Mouse (Mus musculus) MEL (cell line): ENCODE results near the gene Stat5a. TPM values are rescaled to one million over a fixed set of nuclear protein-coding genes. Genes with fewer than 3 reads are reported as not detected.

ENCODE experiments used
- DNase-seq: peaks from one replicate; pipeline ENCODE4 v3.0.0; 2011; ENCODE audit warnings: low read depth, low spot score
- H3K27ac ChIP-seq: 2 replicates; pipeline ENCODE4 v1.5.1; 2012; ENCODE audit warnings: low read depth, mild to moderate bottlenecking, control low read depth, low read length, moderate library complexity; ENCODE audit not compliant: control insufficient read depth
- H3K27me3 ChIP-seq, 2 experiments: fragments of 150-350 bp in 1 of 2; sonication (generic) in 1 of 2; 2 replicates each; pipeline ENCODE4 v1.6.1; 2012; ENCODE audit warnings: low read length in 2 of 2, mild to moderate bottlenecking in 2 of 2, improper control_type of control experiment in 1 of 2, moderate library complexity in 1 of 2; ENCODE audit not compliant: insufficient read depth in 2 of 2, control insufficient read depth in 1 of 2
- H3K36me3 ChIP-seq, 2 experiments: 2 replicates each; pipeline ENCODE4 v1.6.1; 2012 to 2014; ENCODE audit warnings: low read length in 2 of 2, improper control_type of control experiment in 1 of 2, inconsistent platforms in 1 of 2, mild to moderate bottlenecking in 1 of 2; ENCODE audit not compliant: insufficient read depth in 2 of 2, control insufficient read depth in 1 of 2
- H3K4me1 ChIP-seq, 2 experiments: fragments of 150-350 bp in 1 of 2; sonication (generic) in 1 of 2; 2 replicates each; pipeline ENCODE4 v1.6.1; 2012; ENCODE audit warnings: low read length in 2 of 2, improper control_type of control experiment in 1 of 2, mild to moderate bottlenecking in 1 of 2; ENCODE audit not compliant: insufficient read depth in 2 of 2, control insufficient read depth in 1 of 2
- H3K4me3 ChIP-seq, 2 experiments: fragments of 150-350 bp in 1 of 2; sonication (generic) in 1 of 2; 2 replicates each; pipeline ENCODE4 v1.5.1; 2012; ENCODE audit warnings: low read depth in 2 of 2, low read length in 2 of 2, mild to moderate bottlenecking in 2 of 2, moderate library complexity in 2 of 2, control low read depth in 1 of 2, improper control_type of control experiment in 1 of 2; ENCODE audit not compliant: control insufficient read depth in 1 of 2, insufficient read depth in 1 of 2
- H3K79me2 ChIP-seq: 2 replicates; pipeline ENCODE4 v1.6.1; 2012; ENCODE audit warnings: mild to moderate bottlenecking, low read length, moderate library complexity; ENCODE audit not compliant: control insufficient read depth, poor library complexity, insufficient read depth
- H3K9ac ChIP-seq: 2 replicates; pipeline ENCODE4 v1.6.1; 2012; ENCODE audit warnings: low read depth, mild to moderate bottlenecking, control low read depth, low read length, moderate library complexity; ENCODE audit not compliant: control insufficient read depth, poor library complexity, severe bottlenecking
- H3K9me3 ChIP-seq: fragments of 150-350 bp; sonication (generic); replicated peaks from 2 replicates; pipeline ENCODE4 v1.6.1; 2012; ENCODE audit warnings: mild to moderate bottlenecking, low read length, improper control_type of control experiment, moderate library complexity; ENCODE audit not compliant: insufficient read depth
- BHLHE40 ChIP-seq: IDR thresholded peaks from 2 replicates; pipeline ENCODE4 v1.6.1; 2012; ENCODE audit warnings: low read depth, mild to moderate bottlenecking, inconsistent platforms, low read length, improper control_type of control experiment, borderline replicate concordance
- E2F4 ChIP-seq: IDR thresholded peaks from 2 replicates; pipeline ENCODE4 v1.6.1; 2011; ENCODE audit warnings: low read depth, low read length, improper control_type of control experiment, borderline replicate concordance
- EP300 ChIP-seq, 2 experiments: IDR thresholded peaks; 2 replicates each; pipeline ENCODE4 v1.6.1; 2011; ENCODE audit warnings: improper control_type of control experiment in 2 of 2, low read length in 2 of 2, low read depth in 1 of 2, mild to moderate bottlenecking in 1 of 2
- GABPA ChIP-seq: IDR thresholded peaks from 2 replicates; pipeline ENCODE4 v1.6.1; 2012; ENCODE audit warnings: low read depth, mild to moderate bottlenecking, inconsistent platforms, low read length, improper control_type of control experiment, moderate library complexity
- HCFC1 ChIP-seq: IDR thresholded peaks from 2 replicates; pipeline ENCODE4 v1.6.1; 2012; ENCODE audit warnings: low read depth, mild to moderate bottlenecking, inconsistent platforms, low read length, improper control_type of control experiment, moderate library complexity
- JUND ChIP-seq: IDR thresholded peaks from 2 replicates; pipeline ENCODE4 v1.6.1; 2011; ENCODE audit warnings: low read depth, mild to moderate bottlenecking, improper control_type of control experiment, low read length
- KAT2A ChIP-seq: conservative IDR thresholded peaks from 2 replicates; pipeline ENCODE4 v1.6.1; 2012; ENCODE audit warnings: low read depth, low read length, improper control_type of control experiment, inconsistent platforms
- MAZ ChIP-seq: IDR thresholded peaks from 2 replicates; pipeline ENCODE4 v1.6.1; 2012; ENCODE audit warnings: low read depth, mild to moderate bottlenecking, inconsistent platforms, low read length, improper control_type of control experiment
- MEF2A ChIP-seq: IDR thresholded peaks from 2 replicates; pipeline ENCODE4 v1.6.1; 2014; ENCODE audit warnings: low read depth, mild to moderate bottlenecking, inconsistent platforms, low read length, improper control_type of control experiment; ENCODE audit not compliant: poor library complexity, insufficient replicate concordance, severe bottlenecking; ENCODE audit errors: extremely low read depth
- MXI1 ChIP-seq: IDR thresholded peaks from 2 replicates; pipeline ENCODE4 v1.6.1; 2011; ENCODE audit warnings: mild to moderate bottlenecking, low read depth, low read length, improper control_type of control experiment
- POLR2AphosphoS2 ChIP-seq: IDR thresholded peaks from 2 replicates; pipeline ENCODE4 v1.6.1; 2011; ENCODE audit warnings: low read length, improper control_type of control experiment
- POLR2AphosphoS5 ChIP-seq: IDR thresholded peaks from 2 replicates; pipeline ENCODE4 v1.6.1; 2012; ENCODE audit warnings: low read depth, borderline replicate concordance, mild to moderate bottlenecking, inconsistent platforms, low read length, moderate library complexity, mixed read lengths
- SMC3 ChIP-seq: IDR thresholded peaks from 2 replicates; pipeline ENCODE4 v1.6.1; 2011; ENCODE audit warnings: low read depth, low read length, improper control_type of control experiment
- TAL1 ChIP-seq: IDR thresholded peaks from 2 replicates; pipeline ENCODE4 v1.6.1; 2012; ENCODE audit warnings: mild to moderate bottlenecking, inconsistent platforms, low read length, moderate library complexity, mixed read lengths
- TBP ChIP-seq: IDR thresholded peaks from 2 replicates; pipeline ENCODE4 v1.8.0; 2011; ENCODE audit warnings: low read depth, low read length, improper control_type of control experiment
- TCF12 ChIP-seq: IDR thresholded peaks from 2 replicates; pipeline ENCODE4 v1.6.1; 2014; ENCODE audit warnings: low read depth, mild to moderate bottlenecking, inconsistent platforms, low read length, improper control_type of control experiment, moderate library complexity
- USF2 ChIP-seq, 2 experiments: IDR thresholded peaks; 2 replicates each; pipeline ENCODE4 v1.6.1; 2011 to 2012; ENCODE audit warnings: improper control_type of control experiment in 2 of 2, low read length in 2 of 2, borderline replicate concordance in 1 of 2, inconsistent platforms in 1 of 2, low read depth in 1 of 2, mild to moderate bottlenecking in 1 of 2; ENCODE audit not compliant: insufficient read depth in 1 of 2
- ZNF384 ChIP-seq: IDR thresholded peaks from 2 replicates; pipeline ENCODE4 v1.6.1; 2012; ENCODE audit warnings: low read depth, mild to moderate bottlenecking, inconsistent platforms, low read length, improper control_type of control experiment
- polyA plus RNA-seq, 2 experiments: library from polyadenylated mRNA; stranded (reverse) in 1 of 2; unstranded in 1 of 2; fragments of >175 nt in 1 of 2; fragments of >200 nt in 1 of 2; gene quantifications; 2 replicates each; pipeline versions ENCODE4 v1.2.1 to v1.2.4; 2012; ENCODE audit warnings: low replicate concordance in 2 of 2, low read depth in 1 of 2; ENCODE audit not compliant: insufficient read length in 2 of 2, insufficient read depth in 1 of 2, missing spikeins in 1 of 2
- total RNA-seq: library from RNA; depleted of rRNA; stranded (reverse); fragments of 300-350 nt; gene quantifications from 2 replicates; pipeline ENCODE4 v1.2.3, GENCODE M21; 2012

The Stat5a gene
- total and polyA plus RNA-seq, 3 experiments, result 54.2 to 86.8 TPM; not detected in 1

DNA sequence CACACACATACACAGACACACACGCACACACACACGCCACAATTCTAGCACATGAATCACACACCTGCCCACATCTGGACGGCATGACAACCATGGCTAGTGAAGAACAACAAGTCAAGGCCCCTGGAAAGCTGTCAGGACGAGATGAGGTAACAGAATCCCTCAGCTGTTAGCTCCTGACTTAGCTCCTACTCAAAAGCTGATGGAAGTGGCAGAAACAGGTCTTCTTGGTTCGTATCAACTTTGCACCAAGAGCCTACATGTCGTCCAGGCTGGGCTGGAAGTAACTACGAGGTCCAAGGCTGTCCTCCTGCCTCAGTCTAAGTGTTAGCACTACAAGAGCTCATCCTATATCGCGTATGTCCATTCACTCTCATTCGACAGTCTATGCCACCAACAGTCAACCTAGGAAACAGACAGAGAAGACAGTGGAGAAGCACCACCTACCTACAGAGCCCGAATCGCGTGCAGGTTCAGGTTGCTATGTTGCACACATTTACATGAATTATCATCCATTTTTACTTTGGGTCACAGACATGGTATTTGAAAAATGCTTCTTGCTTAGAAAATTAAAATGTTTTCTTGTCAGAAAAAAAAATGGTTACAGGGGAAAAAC is 37.4 kb upstream of the Stat5a start:
- peaks cover 0 to 56% of the 10 kb centered on the region in 2 experiments; a peak in 2 of 4 replicates for H3K36me3 ChIP-seq
- no peak for DNase-seq
- no peak overlapping the region for H3K27ac ChIP-seq
- peaks cover 37 to 61% of the 10 kb centered on the region in 2 experiments for H3K4me1 ChIP-seq
- H3K9me3 ChIP-seq, result no peaks in the 10 kb centered on the region
- H3K4me3 ChIP-seq, result no peak overlapping the region
- TF ChIP-seq BHLHE40, result no peak
- TF ChIP-seq MXI1, result no peak
- no peak for TF ChIP-seq KAT2A
- TF ChIP-seq POLR2AphosphoS5, result no peak
- TF ChIP-seq JUND, result no peak
- peaks cover 22% of the 10 kb centered on the region; the same call in 1 of the 2 replicates for H3K79me2 ChIP-seq
- no peak overlapping the region for H3K9ac ChIP-seq
- no peaks in the 10 kb centered on the region for H3K27me3 ChIP-seq

DNA sequence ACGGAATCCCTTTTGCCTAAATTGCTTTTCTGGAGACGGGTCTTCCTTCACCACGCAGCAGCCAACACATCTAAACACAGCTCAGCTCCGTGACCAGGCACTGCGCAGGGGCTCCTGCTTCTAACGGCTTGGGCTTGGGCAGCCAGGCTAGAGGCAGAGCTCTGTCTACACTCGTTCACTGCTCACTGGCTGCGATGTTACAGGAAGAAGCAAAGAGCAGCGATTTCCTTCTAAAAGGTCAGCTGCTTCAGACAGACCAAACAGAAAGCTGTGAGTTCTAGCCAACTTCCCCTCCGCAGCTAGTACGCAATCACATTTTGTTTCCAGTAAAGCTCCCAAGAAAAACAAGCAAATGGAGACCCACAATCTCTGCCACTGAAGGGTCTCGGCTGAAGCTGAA is 36.8 kb upstream of the Stat5a start:
- no peak overlapping the region for H3K27ac ChIP-seq
- H3K4me3 ChIP-seq, result no peak overlapping the region
- no peaks in the 10 kb centered on the region for H3K27me3 ChIP-seq
- H3K9ac ChIP-seq, result no peak overlapping the region
- H3K4me1 ChIP-seq, result peaks cover 43 to 67% of the 10 kb centered on the region in 2 experiments
- H3K36me3 ChIP-seq, result peaks cover 0 to 60% of the 10 kb centered on the region in 2 experiments; a peak in 2 of 4 replicates
- peaks cover 22% of the 10 kb centered on the region; the same call in 1 of the 2 replicates for H3K79me2 ChIP-seq
- DNase-seq, result no peak
- TF ChIP-seq MEF2A (no peak), E2F4 (no peak), TAL1 (no peak), USF2 (IDR thresholded peaks at IDR 0.05; ENCODE audit: borderline replicate concordance in 1 of 2, insufficient read depth in 1 of 2, low read depth in 1 of 2, low read length in 2 of 2) (no peak), JUND (no peak), SMC3 (no peak), TBP (no peak), HCFC1 (no peak), POLR2AphosphoS5 (no peak), MAZ (no peak), GABPA (no peak), BHLHE40 (no peak), ZNF384 (no peak), POLR2AphosphoS2 (no peak), EP300 (IDR thresholded peaks at IDR 0.05; ENCODE audit: low read depth in 1 of 2, low read length in 2 of 2) (no peak), TCF12 (no peak)
- TF ChIP-seq, all 39 proteins: peak for 0
- no peaks in the 10 kb centered on the region for H3K9me3 ChIP-seq
